8 mouse cellular contexts compared by ENCODE assay signal in the genomic region with DNA sequence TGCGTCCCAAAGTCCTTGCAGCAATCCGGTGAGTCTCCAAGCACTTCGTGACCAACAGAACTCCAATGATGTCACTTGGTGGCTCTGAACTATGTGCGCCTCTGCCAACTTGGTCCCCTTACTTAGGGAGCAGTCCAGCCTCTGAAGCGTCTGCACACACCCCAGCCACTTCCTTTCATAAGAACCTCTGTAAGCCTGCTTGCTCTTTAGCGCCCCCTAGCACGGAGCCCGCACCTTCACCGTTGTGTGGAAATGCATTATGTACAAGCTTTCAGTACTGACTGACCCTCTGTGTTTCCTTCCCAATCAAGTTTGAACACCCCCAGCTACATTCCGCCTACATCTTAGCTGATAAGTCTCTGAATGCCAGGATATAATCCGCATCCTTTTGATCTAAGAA.
DNase-seq lines count a peak whose midpoint lies in the region; ATAC-seq and TF ChIP-seq lines count a peak whose summit lies in the region.

No protein-coding gene starts in this region.

- H3K36me3 ChIP-seq in forebrain, embryonic 11.5 days (ENCODE audit: control insufficient read depth, insufficient read depth, low read length), result no peaks in the 10 kb centered on the region
- no peaks in the 10 kb centered on the region for H3K36me3 ChIP-seq in forebrain, embryonic 16.5 days (ENCODE audit: control insufficient read depth, insufficient read depth)
- peaks cover 31% of the 10 kb centered on the region; the same call in 1 of the 2 replicates for H3K36me3 ChIP-seq in limb, embryonic 12.5 days
- no peaks in the 10 kb centered on the region; the same call in 1 of the 2 replicates for H3K36me3 ChIP-seq in small intestine, adult 2 months (ENCODE audit: control insufficient read depth, insufficient read depth, low read length)

- no peaks in the 10 kb centered on the region for H3K4me1 ChIP-seq in forebrain, embryonic 11.5 days (replicated peaks; ENCODE audit: control insufficient read depth, insufficient read depth, low read length)
- H3K4me1 ChIP-seq in forebrain, embryonic 16.5 days (replicated peaks; ENCODE audit: control insufficient read depth, insufficient read depth, low read length), result peaks cover 10% of the 10 kb centered on the region
- no peaks in the 10 kb centered on the region for H3K4me1 ChIP-seq in bone marrow, adult 2 months (ENCODE audit: control insufficient read depth, insufficient read depth, low read length)
- peaks cover 21% of the 10 kb centered on the region for H3K4me1 ChIP-seq in limb, embryonic 12.5 days (replicated peaks)
- peaks cover 4% of the 10 kb centered on the region for H3K4me1 ChIP-seq in small intestine, adult 2 months (ENCODE audit: control insufficient read depth, insufficient read depth, insufficient read length, low read length)

- H3K4me2 ChIP-seq in forebrain, embryonic 11.5 days (ENCODE audit: low read depth, low read length, severe bottlenecking), result no peak overlapping the region
- H3K4me2 ChIP-seq in forebrain, embryonic 16.5 days (ENCODE audit: low read length), result no peak overlapping the region
- no peak overlapping the region for H3K4me2 ChIP-seq in limb, embryonic 12.5 days

- peak; percentile 75 for DNase-seq in forebrain, embryonic 11.5 days (ENCODE audit: low spot score)
- DNase-seq in 416B (ENCODE audit: low read depth), result peak; percentile 31
- DNase-seq in frontal cortex, postnatal 36 days (ENCODE audit: low spot score in 2 of 2), result no peak
- no peak for DNase-seq in frontal cortex, adult 2 months (ENCODE audit: extremely low spot score in 1 of 2, low spot score in 1 of 2)

- 55% methylated on average over 11 of the region's 11 CpGs for WGBS in forebrain, embryonic 11.5 days
- 54% methylated on average over 11 of the region's 11 CpGs for WGBS in forebrain, embryonic 16.5 days
- WGBS in bone marrow, adult 2 months, result 78% methylated on average over 11 of the region's 11 CpGs
- 65% methylated on average over 11 of the region's 11 CpGs for WGBS in limb, embryonic 12.5 days
- WGBS in small intestine, adult 2 months, result 68% methylated on average over 11 of the region's 11 CpGs

- peak; percentile 56 for TF ChIP-seq CTCF in bone marrow, adult 2 months (IDR thresholded peaks at IDR 0.05; ENCODE audit: control insufficient read depth, insufficient read depth, low read length)
- peak; percentile 41; the same call in 1 of the 2 replicates for TF ChIP-seq CTCF in small intestine, adult 2 months (IDR thresholded peaks at IDR 0.05; ENCODE audit: extremely low read depth, insufficient read length, insufficient replicate concordance, low read depth, low read length)

- no peak overlapping the region for H3K4me3 ChIP-seq in forebrain, embryonic 11.5 days (ENCODE audit: low read depth, low read length)
- H3K4me3 ChIP-seq in forebrain, embryonic 16.5 days (replicated peaks; ENCODE audit: low read length), result no peak overlapping the region
- H3K4me3 ChIP-seq in bone marrow, adult 2 months (replicated peaks; ENCODE audit: control insufficient read depth, low read depth, low read length), result no peak overlapping the region
- no peak overlapping the region for H3K4me3 ChIP-seq in limb, embryonic 12.5 days (replicated peaks)
- H3K4me3 ChIP-seq in small intestine, adult 2 months (ENCODE audit: low read depth, low read length), result no peak overlapping the region

- H3K27ac ChIP-seq in forebrain, embryonic 11.5 days (ENCODE audit: low read depth, low read length), result no peak overlapping the region
- no peak overlapping the region for H3K27ac ChIP-seq in forebrain, embryonic 16.5 days (ENCODE audit: low read length)
- no peak overlapping the region for H3K27ac ChIP-seq in bone marrow, adult 2 months (ENCODE audit: control insufficient read depth, insufficient read depth, low read depth, low read length, poor library complexity)
- H3K27ac ChIP-seq in limb, embryonic 12.5 days, result no peak overlapping the region
- no peak overlapping the region for H3K27ac ChIP-seq in small intestine, adult 2 months (ENCODE audit: insufficient read depth, low read depth, low read length)

- TF ChIP-seq POLR2A in bone marrow, adult 2 months (IDR thresholded peaks at IDR 0.05; ENCODE audit: borderline replicate concordance, control insufficient read depth, low read depth, low read length), result no peak
- TF ChIP-seq POLR2A in small intestine, adult 2 months (IDR thresholded peaks at IDR 0.05; ENCODE audit: low read depth, low read length), result no peak

- peak; percentile 53; the same call in 1 of the 2 replicates for ATAC-seq in forebrain, embryonic 11.5 days (replicated peaks; ENCODE audit: low FRiP score)
- no peak for ATAC-seq in forebrain, embryonic 16.5 days
- 0 out of 2 replicates have a peak, but pooled peaks have one; percentile 28 for ATAC-seq in limb, embryonic 12.5 days (ENCODE audit: insufficient number of reproducible peaks, insufficient read depth, low FRiP score, low TSS enrichment, low read depth)

- no peaks in the 10 kb centered on the region for H3K9me3 ChIP-seq in forebrain, embryonic 11.5 days (ENCODE audit: control insufficient read depth, low read length)
- H3K9me3 ChIP-seq in forebrain, embryonic 16.5 days (ENCODE audit: control insufficient read depth, low read length), result no peaks in the 10 kb centered on the region
- no peaks in the 10 kb centered on the region for H3K9me3 ChIP-seq in limb, embryonic 12.5 days

- no peaks in the 10 kb centered on the region for H3K27me3 ChIP-seq in forebrain, embryonic 11.5 days (ENCODE audit: control insufficient read depth, insufficient read depth, low read length)
- no peaks in the 10 kb centered on the region for H3K27me3 ChIP-seq in forebrain, embryonic 16.5 days (replicated peaks; ENCODE audit: control insufficient read depth, insufficient read depth, low read length)
- no peaks in the 10 kb centered on the region for H3K27me3 ChIP-seq in limb, embryonic 12.5 days
- H3K27me3 ChIP-seq in small intestine, adult 2 months (ENCODE audit: control insufficient read depth, insufficient read depth, low read length), result no peaks in the 10 kb centered on the region

- H3K9ac ChIP-seq in forebrain, embryonic 11.5 days (ENCODE audit: low read length), result no peak overlapping the region
- H3K9ac ChIP-seq in forebrain, embryonic 16.5 days (replicated peaks; ENCODE audit: low read depth, low read length), result no peak overlapping the region
- H3K9ac ChIP-seq in limb, embryonic 12.5 days (replicated peaks), result no peak overlapping the region

Comparison
In these comparisons a context has a peak if more than half of its experiments do, and no peak if none do; other contexts are left out.
1. DNase-seq: peak in forebrain, embryonic 11.5 days (single experiment) and 416B (single experiment); none in frontal cortex, postnatal 36 days (0 of 2) and frontal cortex, adult 2 months (0 of 2).